Mouse (Mus musculus) small intestine, adult 2 months (tissue): ENCODE data around the gene Rnpep.

ENCODE experiments used
- CTCF ChIP-seq: fragments of 200-500 bp; IDR thresholded peaks from 2 replicates; pipeline ENCODE4 v1.5.1; 2012; ENCODE audit warnings: low read depth, mild to moderate bottlenecking, control low read depth, inconsistent platforms, low read length, moderate library complexity, mixed read lengths; ENCODE audit not compliant: insufficient replicate concordance, insufficient read length; ENCODE audit errors: extremely low read depth
- POLR2A ChIP-seq: fragments of 200-500 bp; IDR thresholded peaks from 2 replicates; pipeline ENCODE4 v1.6.1; 2012; ENCODE audit warnings: low read depth, mild to moderate bottlenecking, control low read depth, inconsistent platforms, low read length, moderate library complexity

DNA sequence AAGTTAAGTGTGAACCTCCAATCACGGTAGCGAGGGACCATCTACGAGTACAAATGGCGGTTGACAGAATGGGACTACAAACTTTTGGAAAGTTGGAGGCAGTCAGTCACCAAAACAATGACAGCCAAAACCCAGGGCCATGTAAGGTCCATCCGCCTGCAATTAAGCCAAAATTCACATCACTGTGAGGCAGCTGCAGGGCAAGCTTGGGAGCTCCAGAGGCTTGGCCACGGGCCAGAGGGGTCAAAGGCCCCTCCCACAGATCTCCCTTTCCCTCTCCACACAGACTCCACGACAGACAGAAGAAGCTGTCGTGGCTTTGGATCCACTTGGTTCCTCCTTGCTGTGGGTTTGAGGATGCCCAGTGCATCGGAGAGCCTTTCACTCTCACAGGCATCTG is 20.6 kb downstream of the Rnpep start:
- TF ChIP-seq CTCF (no peak), POLR2A (no peak)
